Mouse (Mus musculus) embryonic fibroblast, embryonic 13.5 days (primary cell): ENCODE measurements at regions not wholly inside any gene's neighbourhood (a gene's known extent, or its start where the extent isn't known, plus 50 kb on each side); places are given as distances from the start of the nearest gene placed in this dataset.

ENCODE experiments used
- CTCF ChIP-seq: IDR thresholded peaks from 2 replicates; pipeline ENCODE4 v1.5.1; 2011; ENCODE audit warnings: mild to moderate bottlenecking, control low read depth, low read length, moderate library complexity, borderline replicate concordance; ENCODE audit not compliant: insufficient read depth
- POLR2A ChIP-seq: IDR thresholded peaks from 2 replicates; pipeline ENCODE4 v1.6.1; 2011; ENCODE audit warnings: low read depth, mild to moderate bottlenecking, control low read depth, low read length, moderate library complexity

DNA sequence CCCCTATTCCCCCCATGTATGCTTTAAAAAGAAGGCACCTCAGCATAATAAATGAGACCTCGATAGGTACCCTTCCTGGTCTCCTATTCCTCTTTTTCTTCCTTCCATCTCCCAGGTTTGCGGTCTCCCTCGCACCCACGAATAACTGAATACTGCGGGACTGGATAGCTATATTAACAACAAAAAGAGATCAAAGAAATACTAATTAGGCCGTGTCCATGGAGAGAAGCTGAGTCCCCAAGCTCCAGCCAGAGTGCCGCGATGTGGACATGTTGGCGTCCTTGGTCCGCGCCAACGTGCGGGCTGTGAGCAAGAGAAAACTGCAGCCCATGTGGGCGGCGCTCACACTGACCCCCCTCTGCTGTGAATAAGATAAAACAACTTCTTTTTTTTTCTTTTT, 1382.0 kb downstream of the Zpld1 start:
- no peak for TF ChIP-seq CTCF
- no peak for TF ChIP-seq POLR2A
